Mouse (Mus musculus) cerebellum, postnatal 36 days (tissue): ENCODE data around the gene Neil1.

Experiments used
- DNase-seq, 2 experiments: peaks; one replicate each; pipeline ENCODE4 v3.0.0; 2021 to 2022; ENCODE audit warnings: mixed read lengths in 2 of 2

The Neil1 gene

DNA sequence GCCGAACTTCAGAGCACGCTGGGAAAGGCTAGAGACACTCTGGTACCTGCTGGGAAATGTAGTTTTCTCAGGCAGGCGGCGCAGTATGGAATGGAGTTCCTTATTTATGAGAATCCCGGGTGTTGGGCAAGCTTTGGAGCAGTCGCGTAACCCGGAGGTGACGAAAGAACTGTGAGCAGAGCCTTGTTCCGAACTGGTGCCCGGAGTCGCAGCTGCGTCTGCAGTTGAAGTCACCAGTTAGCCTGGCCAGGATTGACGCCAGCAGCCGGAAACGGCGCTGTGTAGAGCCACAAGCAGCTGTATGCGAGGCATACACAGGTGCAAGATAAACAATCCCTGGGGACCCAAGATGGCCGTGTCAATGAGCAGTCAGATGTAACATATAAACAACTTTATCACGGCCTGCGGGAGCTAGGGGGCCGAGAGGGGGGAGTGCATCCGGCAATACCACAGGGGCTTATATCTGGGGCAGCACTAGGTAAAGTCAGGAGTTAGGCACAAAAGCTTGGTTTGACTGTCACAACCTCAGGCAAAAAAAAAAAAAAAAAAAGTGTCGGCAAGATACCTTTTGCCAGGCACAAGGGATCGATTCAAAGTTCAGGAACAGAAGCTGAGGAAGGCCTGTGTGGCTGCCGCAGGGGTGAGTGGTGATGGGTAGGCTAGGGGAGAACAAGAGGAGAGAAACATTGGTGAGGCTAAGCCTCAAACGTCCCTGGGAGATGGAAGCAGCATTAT lies at the start of gene Neil1:
Gene Neil1, minus strand, starts transcription at position 162 of the 735 bp plus-strand sequence.
- peak; percentile 84 to 88 for DNase-seq

DNA sequence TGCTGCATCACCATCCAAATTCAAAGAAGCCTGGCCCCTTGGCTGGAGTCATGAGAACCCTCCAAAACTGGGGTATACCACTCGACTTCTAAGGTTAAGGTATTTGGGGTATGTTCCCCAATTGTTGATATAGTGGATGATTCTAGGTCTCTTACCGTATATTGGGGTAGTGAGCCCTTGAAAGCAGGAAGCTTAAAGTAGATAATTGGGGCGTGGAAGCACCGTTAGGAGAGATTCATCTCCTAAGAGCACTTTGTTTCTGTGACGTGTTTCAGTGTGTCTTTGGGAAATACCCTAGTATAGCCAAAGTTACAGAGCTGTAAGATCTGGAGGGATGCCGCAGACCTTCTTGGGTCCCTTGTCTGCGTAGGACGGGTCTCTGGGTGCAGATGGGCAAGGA lies 49.3 kb upstream of the Neil1 start:
- no peak for DNase-seq

DNA sequence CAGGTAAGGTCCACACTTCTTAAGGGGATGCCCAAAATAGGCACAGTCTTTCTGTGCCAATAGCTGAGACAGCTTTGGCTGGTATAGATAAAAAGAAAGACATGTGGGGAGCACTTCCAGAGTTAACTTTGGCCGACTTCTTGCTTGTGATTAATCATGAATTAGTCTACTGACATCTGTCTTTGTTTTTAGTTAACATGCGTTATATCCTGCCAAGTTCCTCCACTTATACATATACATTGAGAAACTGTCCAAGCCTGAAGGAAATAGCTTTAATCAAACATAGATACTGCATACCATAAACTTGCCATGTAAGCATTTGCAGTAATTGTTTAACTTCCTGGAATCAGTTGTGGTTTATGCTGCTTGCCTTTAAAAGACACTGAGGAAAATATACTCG lies 48.6 kb upstream of the Neil1 start:
- DNase-seq, result no peak

DNA sequence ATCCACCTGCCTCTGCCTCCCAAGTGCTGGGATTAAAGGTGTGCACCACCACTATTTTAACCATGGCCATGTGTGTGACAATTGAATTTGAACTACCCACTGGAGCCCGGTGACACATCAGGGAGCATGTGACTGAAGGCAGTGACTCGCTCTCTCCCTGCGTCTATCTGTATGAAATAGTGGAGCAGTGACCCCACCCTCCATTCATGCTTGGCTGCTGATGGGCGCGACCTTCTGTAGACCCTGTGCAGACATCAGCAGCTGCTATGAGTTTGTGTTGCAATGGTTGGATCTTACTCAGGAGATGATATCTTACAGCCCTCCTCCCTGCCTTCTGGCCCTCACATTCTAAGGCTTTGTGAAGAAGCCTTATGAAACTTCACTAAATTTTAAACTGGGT lies 20.3 kb upstream of the Neil1 start:
- DNase-seq, result no peak

DNA sequence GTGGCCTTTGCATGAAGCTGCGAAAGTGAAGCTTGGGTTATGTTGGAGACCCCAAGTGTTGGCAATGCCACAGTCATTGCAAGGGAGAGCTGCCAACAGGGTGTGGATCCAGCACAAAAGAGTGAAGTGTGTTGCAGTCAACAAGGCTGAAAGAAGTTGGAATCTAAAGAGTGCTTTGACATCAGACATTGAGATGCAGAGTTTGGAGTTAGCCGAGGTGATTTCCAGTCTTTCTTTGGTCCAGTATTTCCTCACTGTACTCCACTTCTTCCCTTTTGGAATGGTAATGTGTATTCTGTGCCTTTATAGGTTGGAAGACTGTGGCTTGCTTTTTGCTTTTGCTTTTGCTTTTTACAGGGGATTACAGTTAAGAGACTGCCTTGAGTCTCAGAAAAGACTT lies 18.1 kb upstream of the Neil1 start:
- DNase-seq, result no peak

DNA sequence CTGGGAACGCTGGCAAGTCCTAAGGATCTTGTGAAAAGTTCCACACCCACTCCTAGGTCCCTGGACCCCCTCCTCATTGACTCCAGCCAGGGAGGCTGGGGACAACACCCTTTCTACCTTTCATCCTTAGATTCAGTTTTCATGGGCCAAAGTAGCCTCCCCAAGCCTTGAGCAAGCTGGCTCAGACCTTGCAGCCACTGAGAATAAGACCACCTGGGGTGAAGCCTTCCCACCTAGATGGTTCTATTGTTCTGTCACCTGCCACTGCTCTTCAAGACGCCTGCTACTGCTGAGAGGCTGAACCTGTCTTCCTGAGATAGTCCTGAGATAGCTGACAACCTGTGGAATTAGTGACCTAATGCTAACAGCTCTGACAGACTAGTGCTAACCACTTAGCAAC lies 15.0 kb upstream of the Neil1 start:
- DNase-seq, result no peak

DNA sequence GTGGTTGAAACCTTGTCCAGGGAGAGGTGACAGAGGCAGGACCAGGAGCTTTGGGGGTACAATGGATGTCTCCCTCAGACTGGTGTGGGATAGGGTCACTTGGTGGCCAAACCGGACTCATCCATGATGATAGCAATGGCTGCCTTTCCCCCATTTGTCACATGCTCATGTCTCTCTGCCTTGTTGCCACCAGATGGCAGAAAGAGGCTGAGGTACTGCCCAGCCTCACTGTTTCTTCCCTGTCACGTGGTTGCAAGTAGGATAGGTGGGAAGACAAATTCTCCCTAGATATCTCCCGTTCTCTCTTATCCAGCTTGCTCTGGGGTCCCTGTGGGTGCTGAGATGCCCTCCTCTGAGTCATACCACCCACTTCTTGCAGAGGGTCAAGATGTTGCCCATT lies 14.4 kb upstream of the Neil1 start:
- DNase-seq, result no peak

DNA sequence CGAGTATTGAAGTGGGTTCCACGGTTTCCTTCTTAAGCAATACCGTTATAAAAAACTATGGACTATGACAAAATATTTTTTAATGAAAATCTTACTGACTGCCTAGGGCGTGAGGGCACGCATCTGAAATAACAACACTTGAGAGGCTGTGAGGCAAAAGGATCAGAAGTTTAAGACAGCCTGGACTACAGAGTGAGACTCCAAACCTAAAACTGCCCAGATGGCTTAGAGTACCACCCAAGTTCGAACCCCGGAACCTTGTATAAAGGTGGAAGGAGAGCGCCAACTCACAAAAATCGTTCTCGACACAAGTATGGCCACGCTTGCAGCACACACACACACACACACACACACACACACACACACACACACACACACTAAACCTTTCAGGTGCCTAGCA lies 10.4 kb upstream of the Neil1 start:
- no peak for DNase-seq

DNA sequence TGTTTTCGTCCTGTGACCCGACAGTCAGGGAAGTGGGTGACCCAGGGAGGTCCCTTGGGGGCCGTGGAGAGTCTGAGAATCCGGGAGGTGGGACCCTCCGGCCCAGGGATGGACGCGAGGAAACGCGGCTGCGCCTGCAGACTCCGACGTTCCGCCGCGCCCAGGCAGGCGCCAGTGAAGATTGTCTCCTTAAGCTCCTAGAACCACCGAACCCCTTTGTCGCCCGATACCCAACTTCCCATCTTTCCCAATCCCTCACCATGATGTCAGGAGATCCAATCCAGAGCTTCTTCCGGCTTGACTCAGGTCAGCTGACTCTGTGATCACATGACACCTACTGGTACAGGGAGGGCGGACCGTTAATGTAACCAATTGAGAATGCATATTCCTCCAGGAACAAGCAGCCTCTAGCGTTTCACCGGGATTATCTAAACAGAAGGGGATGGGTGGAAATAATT lies 9.9 kb upstream of the Neil1 start, which contains the start of gene Commd4:
Gene Commd4, minus strand, starts transcription at position 319 of the 458 bp plus-strand sequence.
- DNase-seq, result peak; percentile 87 to 92

DNA sequence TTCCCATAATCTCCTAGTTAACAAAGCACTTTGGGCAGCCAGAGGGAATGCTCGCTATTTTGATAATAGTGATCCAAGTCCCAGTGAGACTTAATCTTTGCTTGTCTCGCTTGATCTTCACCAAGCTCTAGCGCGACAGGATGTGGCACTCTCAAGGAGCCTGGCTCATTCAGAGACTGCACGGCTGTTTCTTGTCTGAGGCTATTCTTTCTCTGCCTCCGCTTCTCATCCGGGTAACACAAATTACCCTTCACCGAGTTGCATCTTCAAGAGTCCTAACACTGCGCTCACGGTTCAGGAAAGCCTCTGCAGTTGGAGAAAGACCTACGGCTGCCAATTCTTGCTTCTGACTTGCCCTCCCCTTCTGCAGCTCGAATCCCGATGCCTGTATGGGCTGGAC lies 9.4 kb upstream of the Neil1 start:
- DNase-seq, result no peak

DNA sequence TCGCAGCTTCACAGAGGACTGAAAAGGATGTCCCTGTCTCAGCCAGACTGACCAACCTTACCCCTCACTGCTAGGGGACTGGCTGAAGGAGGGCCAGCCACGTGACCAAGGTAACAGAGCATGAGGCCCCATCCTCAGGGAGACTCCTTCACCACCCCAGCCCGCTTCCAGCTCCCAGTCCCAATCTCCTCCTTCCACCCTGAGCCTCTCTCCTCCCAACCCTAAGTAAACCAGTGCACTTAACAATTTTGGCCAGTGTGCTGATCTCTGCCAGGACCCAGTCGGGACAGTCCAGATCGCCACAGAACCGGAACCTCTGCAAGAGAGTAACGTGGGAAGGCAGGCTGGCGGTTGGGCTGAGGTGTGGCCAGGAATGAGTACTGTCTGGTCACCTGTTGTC lies 8.7 kb upstream of the Neil1 start:
- DNase-seq, result no peak

DNA sequence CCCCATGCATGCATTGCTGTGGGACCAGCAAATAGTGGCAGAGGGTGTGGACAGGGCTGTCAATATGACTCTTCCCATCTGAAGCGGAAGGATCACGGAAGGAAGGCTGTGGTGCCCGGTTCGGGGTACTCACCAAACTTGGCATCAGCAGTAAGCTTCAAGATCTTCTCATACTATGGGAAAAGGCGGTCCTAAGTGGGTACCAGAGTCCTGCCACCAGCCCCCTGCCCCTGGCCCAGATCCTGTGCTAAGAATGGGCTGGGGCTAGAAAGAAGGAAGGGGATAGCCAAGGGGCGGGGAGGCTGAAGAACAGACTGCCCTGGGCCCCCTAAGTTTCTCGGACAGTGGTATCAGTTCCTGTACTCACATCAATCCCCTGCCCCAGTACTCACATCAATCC lies 8.3 kb upstream of the Neil1 start:
- DNase-seq, result no peak

DNA sequence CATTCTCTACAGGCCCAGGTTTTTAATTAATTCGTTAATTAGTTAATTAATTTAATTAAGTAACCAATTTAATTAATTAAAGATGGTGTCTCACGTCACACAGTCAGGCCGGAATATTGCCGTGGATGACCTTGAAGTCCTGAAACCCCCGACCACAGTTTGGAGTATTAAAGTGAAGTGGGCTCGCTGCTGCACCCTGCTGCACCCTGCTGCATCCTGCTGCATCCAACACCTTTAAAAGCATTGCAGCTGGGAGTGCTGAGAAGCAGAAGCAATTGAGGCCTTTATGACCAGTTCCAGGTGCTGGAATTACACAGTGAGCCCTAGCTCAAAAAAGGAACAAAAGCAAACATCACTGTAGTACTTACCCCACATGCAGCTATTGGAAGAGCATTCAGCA lies 4.2 kb upstream of the Neil1 start:
- no peak for DNase-seq

DNA sequence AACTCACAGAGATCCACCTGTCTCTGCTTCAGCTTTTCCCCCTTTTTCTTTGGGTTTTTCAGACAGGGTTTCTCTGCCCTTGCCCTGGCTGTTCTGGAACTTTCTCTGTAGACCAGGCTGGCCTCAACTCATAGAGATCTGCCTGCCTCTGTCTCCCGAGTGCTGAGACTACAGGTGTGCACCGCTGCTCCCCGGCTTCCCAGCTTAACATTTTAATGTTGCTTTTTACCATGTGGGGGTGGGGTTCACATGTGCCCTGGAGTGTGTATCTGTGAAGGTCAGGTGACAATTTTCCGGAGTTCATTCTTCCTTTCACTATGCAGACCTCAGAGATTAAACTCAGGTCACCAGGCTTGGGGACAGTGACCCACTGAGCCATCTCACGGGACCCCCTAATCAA lies 2.1 kb upstream of the Neil1 start:
- DNase-seq, result no peak

DNA sequence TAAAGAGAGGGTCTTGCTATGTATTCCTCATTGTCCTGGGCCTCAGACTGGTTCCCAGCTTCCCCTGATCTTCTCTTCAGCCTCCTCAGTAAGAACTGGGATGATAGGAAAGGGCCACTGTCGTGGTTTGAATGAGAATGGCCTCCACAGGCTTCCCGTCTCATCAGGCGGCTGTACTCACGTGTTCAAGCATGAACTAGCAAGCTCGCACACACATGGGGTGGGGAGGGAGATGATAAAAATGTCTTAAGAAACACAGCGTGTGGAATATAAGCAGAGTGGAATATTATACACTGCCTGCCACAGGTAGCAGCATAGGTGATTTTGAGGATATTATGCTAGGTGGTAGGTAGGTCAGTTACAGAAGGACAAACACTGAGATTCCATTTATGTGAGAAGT lies 916 bp upstream of the Neil1 start:
- no peak for DNase-seq

DNA sequence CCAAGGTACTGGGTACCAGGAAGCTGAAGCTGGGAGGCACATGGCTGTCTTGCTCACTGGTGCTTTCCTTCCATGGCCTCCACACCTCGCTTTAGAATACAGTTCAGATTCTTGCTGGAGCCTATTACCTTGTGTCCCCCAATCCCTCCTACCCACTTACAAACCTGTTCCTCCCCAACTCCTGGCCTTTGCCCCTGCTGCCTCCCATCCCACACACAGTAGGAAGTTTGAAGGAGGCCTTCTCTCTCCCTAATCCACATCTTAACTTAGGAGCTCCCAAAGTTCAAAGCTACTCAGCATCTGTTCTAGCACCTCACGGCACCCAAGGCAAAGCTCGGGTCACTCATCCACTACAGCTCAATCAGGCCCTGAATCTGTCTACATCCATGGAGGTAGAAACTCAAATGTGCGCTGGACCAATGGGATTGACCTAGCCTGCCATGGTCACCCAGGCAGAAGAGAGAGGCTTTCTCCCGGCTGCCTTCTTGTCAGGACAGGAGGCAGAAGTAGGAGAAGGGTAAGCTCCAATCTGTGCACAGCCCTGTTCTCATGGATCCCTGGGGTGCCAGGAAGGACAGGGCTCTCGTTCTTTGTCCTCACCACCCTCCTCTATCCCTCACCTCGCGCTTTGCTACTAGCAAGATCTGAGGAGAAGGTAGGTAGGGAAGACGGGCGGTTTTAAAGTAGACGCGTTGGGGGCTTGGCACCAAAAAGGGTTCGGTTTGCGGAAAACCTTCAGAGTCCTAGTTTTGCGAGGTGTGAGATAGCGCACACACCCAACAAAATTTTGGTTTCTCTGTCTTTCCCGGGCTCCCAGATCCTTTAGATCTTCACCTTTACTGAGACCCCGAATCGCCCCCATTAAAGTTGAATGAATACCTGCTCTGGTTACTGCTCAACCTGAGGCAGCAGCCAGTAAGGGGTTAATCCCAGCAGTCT lies 631 bp downstream of the Neil1 start:
- DNase-seq, result peak in 1 of 2 experiments; percentile 42

DNA sequence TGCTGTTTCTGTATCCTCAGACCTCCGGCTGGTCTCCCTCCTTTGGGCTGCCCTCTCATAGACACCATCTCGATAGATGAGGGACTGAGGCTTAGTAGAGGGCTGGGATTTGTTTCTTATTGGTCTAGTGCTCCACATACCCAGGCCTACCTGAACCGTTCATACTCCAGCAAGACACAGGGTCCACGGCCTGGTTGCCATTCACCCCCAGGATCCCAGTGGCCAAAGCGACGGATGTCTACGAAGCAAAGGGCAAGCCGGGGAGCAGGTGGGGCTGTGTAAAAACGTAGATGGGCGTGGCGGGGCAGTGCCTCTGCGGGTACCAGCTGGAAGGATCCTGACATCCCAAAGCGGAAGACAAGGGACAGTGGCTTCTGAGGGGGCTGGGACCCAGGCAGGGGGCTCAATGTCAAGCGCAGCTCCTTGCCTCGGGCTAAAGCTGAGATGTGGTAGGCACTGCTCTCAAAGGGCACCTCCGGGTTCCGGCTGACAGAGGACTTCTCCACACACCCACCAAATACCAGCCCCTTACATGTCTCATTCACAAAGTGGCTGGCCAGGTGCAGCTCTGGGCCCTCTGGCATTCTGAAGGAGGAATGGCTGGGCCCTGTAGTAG lies 1.5 kb downstream of the Neil1 start:
- no peak for DNase-seq

DNA sequence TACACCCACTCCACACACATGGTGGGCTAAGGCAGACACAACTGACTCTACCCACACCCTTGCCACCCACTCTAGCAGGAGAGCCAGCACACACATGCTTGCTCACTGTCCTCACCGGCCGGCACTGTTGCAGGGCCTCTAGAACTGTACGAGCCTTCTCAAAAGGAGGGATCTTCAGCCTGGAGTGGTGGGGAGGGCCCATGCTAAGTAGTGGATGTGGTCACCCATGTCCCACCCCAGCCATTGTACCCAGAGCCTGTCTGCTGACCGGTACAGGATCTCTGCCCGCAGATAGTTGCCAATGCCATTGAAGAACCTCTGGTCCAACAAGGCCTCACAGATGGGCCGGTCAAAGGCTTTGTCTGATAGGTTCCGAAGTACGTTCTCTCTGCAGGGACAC lies 3.3 kb downstream of the Neil1 start:
- no peak for DNase-seq

DNA sequence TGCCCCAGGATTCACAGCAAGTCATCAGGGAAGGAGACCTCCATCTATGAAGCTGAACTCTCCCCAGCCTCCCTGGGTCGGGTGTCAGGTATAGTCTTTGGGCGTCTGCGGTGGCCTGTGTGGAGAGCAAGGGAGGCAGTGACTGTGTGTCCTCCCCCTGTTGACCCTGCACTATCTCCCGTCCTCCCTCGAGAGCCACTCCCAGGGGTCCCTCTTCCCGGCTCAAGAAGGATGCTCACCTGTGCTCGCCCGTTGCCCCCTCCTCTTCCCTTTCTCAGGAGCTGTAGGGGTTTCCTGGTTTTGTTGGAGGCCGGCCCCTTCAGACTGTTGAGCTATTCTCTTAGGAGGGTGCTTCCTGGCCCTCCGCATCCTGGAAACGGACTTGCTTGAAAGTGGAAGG lies 4.9 kb downstream of the Neil1 start:
- no peak for DNase-seq

DNA sequence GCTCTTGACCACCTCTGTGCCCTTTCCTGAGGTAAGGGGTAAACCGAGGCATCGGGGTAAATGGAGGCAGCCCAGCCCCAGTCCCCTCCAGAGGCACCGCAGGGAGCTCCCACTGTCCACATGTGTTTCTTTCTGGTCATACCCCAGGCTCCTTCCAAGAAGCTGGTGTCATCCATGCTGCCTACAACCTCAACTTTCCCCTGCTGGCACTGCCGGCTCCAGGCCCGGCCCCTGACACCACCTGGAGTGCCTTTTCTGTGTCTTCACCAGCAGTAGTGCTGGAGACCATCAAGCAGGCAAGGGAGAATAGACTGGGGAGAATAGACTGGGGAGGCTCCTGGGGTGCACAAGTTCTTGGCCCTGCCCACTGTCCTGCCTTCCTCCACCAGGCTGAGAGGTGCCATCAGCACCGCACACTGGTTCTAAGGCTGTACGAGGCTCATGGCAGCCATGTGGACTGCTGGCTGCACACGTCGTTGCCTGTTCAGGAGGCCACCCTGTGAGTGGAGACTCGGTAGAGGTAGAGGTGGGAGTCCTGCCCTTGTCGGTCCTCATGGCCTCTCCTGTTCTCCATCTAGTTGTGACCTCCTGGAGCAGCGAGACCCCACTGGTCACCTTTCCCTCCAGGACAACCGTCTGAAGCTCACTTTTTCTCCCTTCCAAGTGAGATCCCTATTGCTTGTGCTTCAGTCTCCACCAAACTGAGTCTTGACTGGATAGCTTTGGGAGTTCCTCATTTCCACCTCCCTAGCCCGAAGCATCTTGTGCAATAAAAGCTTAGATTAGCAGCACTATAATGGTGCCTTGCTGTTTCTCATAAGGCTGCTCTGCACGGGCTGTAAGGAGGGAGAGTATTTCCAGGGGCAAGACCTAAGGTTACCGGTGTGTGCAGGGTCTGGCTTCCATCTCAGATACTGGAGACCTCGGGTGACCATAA lies 6.4 kb downstream of the Neil1 start:
- DNase-seq, result no peak

DNA sequence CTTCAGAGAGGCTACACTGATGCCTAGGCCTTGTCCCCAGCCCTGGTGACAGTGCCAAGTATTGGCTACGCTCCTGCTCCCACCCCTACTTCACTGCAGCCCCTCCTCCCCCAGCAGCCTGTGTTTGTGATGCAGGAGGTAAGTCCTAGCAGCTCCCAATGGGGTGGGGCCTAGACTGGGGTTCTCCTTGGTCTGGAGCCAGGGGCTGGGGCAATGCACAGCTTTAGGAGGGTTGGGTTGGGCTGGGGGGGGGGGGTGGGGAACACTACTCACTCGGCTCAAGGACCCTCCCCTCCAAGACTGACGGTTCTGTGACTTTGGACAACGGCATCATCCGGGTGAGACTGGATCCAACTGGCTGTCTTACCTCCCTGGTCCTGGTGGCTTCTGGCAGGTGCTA lies 8.5 kb downstream of the Neil1 start:
- DNase-seq, result no peak

DNA sequence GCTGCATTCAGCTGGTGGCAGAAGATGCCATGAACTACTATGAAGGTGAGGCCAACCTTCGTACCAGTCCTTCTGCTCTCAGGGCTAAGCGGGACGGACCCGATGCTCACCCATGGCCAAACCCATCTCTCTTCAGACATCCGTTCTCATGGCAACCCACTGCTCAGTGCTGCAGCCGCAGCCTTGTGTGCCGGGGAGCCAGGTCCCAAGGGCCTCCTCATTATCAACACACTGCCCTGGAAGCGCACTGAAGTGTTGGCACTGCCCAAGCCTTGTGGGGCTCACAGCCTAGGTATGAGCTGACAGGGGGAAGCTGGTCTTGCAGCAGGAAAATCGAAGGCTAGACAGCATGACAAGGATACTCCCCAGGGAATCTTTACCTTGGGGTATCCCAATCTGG lies 9.0 kb downstream of the Neil1 start:
- DNase-seq, result no peak
